Mouse (Mus musculus): ENCODE measurements around the gene Fxyd6.

- TF ChIP-seq POLR2A (IDR thresholded peaks at IDR 0.05; ENCODE audit: low read depth, low read length) (no peak), CTCF (IDR thresholded peaks at IDR 0.05; ENCODE audit: extremely low read depth, insufficient read length, insufficient replicate concordance, low read depth, low read length) (no peak)
These were observed 41.7 kb upstream of the Fxyd6 start for GRCm38 (mm10) chr9:45328263-45328662.

Measured in small intestine, adult 2 months (tissue).